Mouse (Mus musculus) cerebellum, adult 11 months (tissue): ENCODE data around the gene Actl7a.

ENCODE experiments used
- DNase-seq: peaks from one replicate; pipeline ENCODE4 v3.0.0; 2022

Gene Actl7a

DNA sequence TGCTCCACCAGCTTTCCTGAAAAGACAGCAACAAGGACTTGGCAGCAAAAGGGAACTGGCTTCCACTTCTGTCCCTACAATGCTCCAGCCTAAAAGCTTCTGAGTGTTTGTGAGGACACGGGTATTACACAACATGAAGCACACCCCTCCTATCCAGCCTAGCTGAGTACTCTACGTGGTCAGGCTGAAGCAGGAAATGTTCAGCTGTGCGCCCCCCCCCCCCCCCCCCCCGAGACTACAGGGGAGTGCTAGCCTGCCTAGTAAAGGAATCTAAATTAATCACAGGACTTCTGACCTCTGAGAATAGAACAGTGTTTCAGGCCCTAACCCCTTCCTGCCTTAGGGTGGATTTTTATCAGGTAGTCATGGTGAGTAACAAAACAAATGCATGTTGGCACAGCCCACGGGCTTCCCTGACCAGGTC lies 24.7 kb downstream of the Actl7a start:
- DNase-seq = no peak

DNA sequence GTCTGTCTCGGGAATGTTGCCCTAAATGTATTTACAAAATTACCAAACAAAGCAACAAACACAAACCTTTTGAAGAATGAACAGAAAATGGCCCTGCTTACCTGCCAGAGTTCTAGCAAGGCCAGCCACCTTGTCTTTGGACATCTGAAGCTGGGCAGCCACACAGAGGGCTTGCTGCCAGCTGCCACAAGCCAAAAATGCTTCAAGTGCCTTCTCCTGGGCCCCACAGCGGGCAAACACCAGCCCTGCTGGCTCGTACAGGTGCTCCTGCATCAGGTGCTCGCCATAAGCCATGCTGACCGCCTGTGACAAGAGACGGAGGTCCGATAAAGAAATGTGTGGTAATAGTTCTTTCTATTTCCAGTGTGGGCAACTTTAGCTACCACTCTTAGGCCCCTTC lies 25.7 kb downstream of the Actl7a start:
- no peak for DNase-seq

DNA sequence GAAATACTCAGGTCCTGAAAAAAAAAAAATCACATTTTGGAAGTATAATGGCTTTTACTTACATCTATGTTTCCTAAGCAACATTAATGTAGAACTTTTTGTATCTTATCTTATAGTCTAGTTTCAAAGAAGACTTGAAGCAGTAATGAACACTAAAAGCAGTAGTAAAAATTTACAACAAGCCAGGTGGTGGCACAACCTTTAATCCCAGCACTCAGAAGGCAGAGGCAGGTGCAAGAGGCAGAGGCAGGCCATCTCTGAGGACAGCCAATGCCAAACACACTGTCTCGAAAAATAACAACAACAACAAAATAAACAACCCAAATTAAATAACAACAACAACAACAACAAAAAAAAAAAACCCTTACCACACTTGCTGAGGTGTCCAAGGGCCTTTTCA lies 27.9 kb downstream of the Actl7a start:
- no peak for DNase-seq

DNA sequence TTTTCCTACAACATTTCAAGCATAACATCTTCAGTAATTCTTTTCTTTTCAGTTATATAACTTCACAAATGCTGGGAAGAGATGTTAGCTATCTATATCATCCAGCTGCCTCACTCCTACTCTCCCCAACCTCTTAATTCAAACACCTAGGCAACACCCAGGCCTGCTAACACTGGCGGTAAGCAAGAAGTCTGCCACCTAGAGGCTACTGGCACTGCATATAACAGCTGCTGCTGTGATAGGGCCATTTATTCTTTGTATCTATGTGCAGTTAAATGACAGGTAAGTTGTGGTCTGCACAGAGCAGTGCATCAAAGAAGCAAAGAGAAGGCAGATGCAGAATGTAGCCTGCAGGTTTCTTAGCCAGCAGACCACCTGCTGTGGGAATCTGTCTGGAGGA lies 48.2 kb downstream of the Actl7a start:
- no peak for DNase-seq
